Mouse (Mus musculus) v-Abl transformed pro-B cells (cell line): ENCODE results near the gene Pde8a.

Experiments
- in situ Hi-C, 2 experiments: fragments of 400-800 bp; cut with MboI; formaldehyde crosslinking; loops; one replicate each; pipeline ENCODE4 v1.15.1; 2025; ENCODE audit not compliant: unreplicated experiment in 2 of 2

The Pde8a gene

GRCm38 (mm10) chr7:81254579-81254978 is 41.2 kb downstream of the Pde8a start:
- in situ Hi-C loops, result no loop called here

GRCm38 (mm10) chr7:81255456-81255855 is 42.1 kb downstream of the Pde8a start:
- in situ Hi-C loops, result no loop called here

- in situ Hi-C loops, result no loop called here
These were observed 43.4 kb downstream of the Pde8a start for GRCm38 (mm10) chr7:81256773-81257172.

GRCm38 (mm10) chr7:81261548-81261947 is 48.2 kb downstream of the Pde8a start:
- in situ Hi-C loops, result no loop called here

GRCm38 (mm10) chr7:81272908-81273307 is 59.5 kb downstream of the Pde8a start:
- in situ Hi-C loops, result no loop called here

- in situ Hi-C loops, result no loop called here
These were observed 65.6 kb downstream of the Pde8a start for GRCm38 (mm10) chr7:81278966-81279365.

GRCm38 (mm10) chr7:81281240-81281639 is 67.8 kb downstream of the Pde8a start:
- in situ Hi-C loops, result no loop called here

- in situ Hi-C loops, result no loop called here
These were observed 73.1 kb downstream of the Pde8a start for GRCm38 (mm10) chr7:81286456-81286855.

GRCm38 (mm10) chr7:81286946-81287345 is 73.5 kb downstream of the Pde8a start:
- in situ Hi-C loops, result no loop called here

- in situ Hi-C loops, result loop anchor here in 1 of 2 experiments (10.0 kb wide), 1 partner anchor 80 kb away; the partner anchor contains the start of gene Pde8a
These were observed 81.8 kb downstream of the Pde8a start for GRCm38 (mm10) chr7:81295169-81295568.

- in situ Hi-C loops, result loop anchor here in 1 of 2 experiments (10.0 kb wide), 1 partner anchor 83 kb away; the partner anchor contains the start of gene Pde8a
These were observed 84.8 kb downstream of the Pde8a start for GRCm38 (mm10) chr7:81298206-81298605.

- in situ Hi-C loops, result loop anchor here in 1 of 2 experiments (10.0 kb wide), 1 partner anchor 137 kb away; no protein-coding TSS in a partner anchor
These were observed 87.9 kb downstream of the Pde8a start for GRCm38 (mm10) chr7:81301323-81301722.

GRCm38 (mm10) chr7:81303682-81304081 is 90.3 kb downstream of the Pde8a start:
- in situ Hi-C loops, result loop anchor here in 1 of 2 experiments (10.0 kb wide), 1 partner anchor 139 kb away; no protein-coding TSS in a partner anchor

- in situ Hi-C loops, result loop anchor here in 1 of 2 experiments (10.0 kb wide), 1 partner anchor 139 kb away; no protein-coding TSS in a partner anchor
These were observed 90.7 kb downstream of the Pde8a start for GRCm38 (mm10) chr7:81304100-81304499.

GRCm38 (mm10) chr7:81304675-81305074 is 91.3 kb downstream of the Pde8a start:
- in situ Hi-C loops, result loop anchor here in 1 of 2 experiments (10.0 kb wide), 1 partner anchor 140 kb away; no protein-coding TSS in a partner anchor

- in situ Hi-C loops, result loop anchor here in 1 of 2 experiments (10.0 kb wide), 1 partner anchor 143 kb away; no protein-coding TSS in a partner anchor
These were observed 94.3 kb downstream of the Pde8a start for GRCm38 (mm10) chr7:81307735-81308134.

- in situ Hi-C loops, result loop anchor here in 1 of 2 experiments (10.0 kb wide), 1 partner anchor 144 kb away; no protein-coding TSS in a partner anchor
These were observed 95.9 kb downstream of the Pde8a start for GRCm38 (mm10) chr7:81309247-81309646.

GRCm38 (mm10) chr7:81311130-81311529 is 97.7 kb downstream of the Pde8a start:
- in situ Hi-C loops, result loop anchor here in 1 of 2 experiments (5.0 kb wide), 1 partner anchor 109 kb away; no protein-coding TSS in a partner anchor

GRCm38 (mm10) chr7:81311581-81311980 is 98.2 kb downstream of the Pde8a start:
- in situ Hi-C loops, result loop anchor here in 1 of 2 experiments (5.0 kb wide), 1 partner anchor 109 kb away; no protein-coding TSS in a partner anchor

GRCm38 (mm10) chr7:81315583-81315982 is 102.2 kb downstream of the Pde8a start:
- in situ Hi-C loops, result no loop called here

- in situ Hi-C loops, result loop anchor here in 1 of 2 experiments (10.0 kb wide), 1 partner anchor 465 kb away; no protein-coding TSS in a partner anchor
These were observed 106.4 kb downstream of the Pde8a start for GRCm38 (mm10) chr7:81319749-81320148.

- in situ Hi-C loops, result loop anchor here in 1 of 2 experiments (10.0 kb wide), 1 partner anchor 467 kb away; no protein-coding TSS in a partner anchor
These were observed 108.4 kb downstream of the Pde8a start for GRCm38 (mm10) chr7:81321776-81322175.
